Mouse (Mus musculus): ENCODE data around the gene Sox15. TPM values are rescaled to one million over a fixed set of nuclear protein-coding genes. Genes with fewer than 3 reads are reported as not detected.
"Not testable (repeated sequence)": the region's sequence is repeated elsewhere in the genome, so short reads cannot be mapped to it uniquely, and the experiment has no call there.

Sox15 gene
- polyA plus RNA-seq, 1 experiment from 2014 or later, result not detected

DNA sequence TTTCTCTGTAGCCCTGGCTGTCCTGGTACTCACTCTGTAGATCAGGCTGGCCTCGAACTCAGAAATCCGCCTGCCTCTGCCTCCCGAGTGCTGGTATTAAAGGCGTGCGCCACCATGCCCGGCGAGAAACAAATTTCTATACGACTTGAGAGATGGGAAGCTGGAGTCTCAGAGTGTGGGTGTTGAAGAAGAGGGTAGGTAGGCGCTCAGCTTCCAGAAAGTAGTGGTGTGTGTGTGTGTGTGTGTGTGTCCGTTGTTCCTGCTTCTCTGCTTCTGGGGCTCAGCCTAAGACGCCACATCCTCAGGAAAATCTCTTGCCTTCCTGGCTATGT lies 40.9 kb upstream of the Sox15 start:
- ATAC-seq (replicated peaks; ENCODE audit: insufficient number of reproducible peaks, low FRiP score, low TSS enrichment); H3K27ac ChIP-seq (ENCODE audit: low read depth, low read length); H3K36me3 ChIP-seq (ENCODE audit: control insufficient read depth, insufficient read depth, low read length); H3K9me3 ChIP-seq (replicated peaks; ENCODE audit: control insufficient read depth, low read length); H3K4me1 ChIP-seq (ENCODE audit: control insufficient read depth, insufficient read depth, low read length); H3K9ac ChIP-seq (ENCODE audit: low read depth, low read length); H3K27me3 ChIP-seq (ENCODE audit: control insufficient read depth, insufficient read depth, low read length); H3K4me3 ChIP-seq (ENCODE audit: low read depth, low read length): not testable (repeated sequence)
- 56% methylated on average over 11 of the region's 11 CpGs for WGBS (ENCODE audit: insufficient replicate concordance)
- H3K4me2 ChIP-seq, result peak overlapping the region; percentile 57

DNA sequence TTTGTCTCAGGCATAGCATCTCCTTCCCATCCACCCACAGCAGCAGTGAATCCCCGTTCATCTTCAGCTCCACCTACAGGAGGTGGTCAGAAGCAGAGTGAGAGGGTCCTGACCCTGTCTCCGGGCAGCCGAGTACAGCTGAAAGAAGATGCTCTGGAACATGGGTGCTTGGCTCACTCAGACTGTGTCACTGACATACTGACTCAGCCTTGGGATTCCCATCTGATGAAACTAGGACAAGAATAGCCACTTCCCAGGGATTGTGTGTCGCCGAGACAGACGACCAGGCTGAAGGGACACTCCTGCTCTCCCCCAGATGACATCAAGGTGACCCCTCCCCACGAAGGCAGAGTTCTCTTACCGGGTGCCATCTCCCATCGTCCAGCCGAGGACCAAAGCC lies 38.3 kb upstream of the Sox15 start:
- Histone ChIP-seq H3K36me3 (ENCODE audit: control insufficient read depth, insufficient read depth, low read length) (no peaks in the 10 kb centered on the region), H3K4me3 (ENCODE audit: low read depth, low read length) (no peak overlapping the region)

DNA sequence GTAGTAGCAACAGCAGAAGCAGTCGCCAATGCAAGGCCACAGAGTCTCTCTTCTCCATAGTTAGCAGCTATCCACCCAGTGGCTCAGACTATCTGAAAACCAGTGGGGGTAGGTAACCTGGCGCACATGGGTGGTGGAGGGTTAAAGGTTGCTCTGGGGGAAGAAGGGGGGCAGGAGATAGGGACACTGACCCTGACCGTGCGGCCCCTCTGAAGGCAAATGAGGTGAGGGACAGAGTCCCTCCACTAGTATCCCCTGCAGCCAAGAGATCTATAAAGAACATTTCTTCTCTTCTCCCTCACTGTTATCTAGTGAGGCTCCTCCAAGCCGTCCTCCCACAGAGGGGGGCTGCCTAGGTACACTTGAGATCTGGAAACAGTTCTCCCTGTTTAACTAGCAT lies 37.3 kb upstream of the Sox15 start, which contains the start of gene Shbg:
Shbg (minus strand) TSS at position 101 of the 400 bp plus-strand sequence.
- Histone ChIP-seq H3K27me3 (ENCODE audit: control insufficient read depth, insufficient read depth, low read length) (no peaks in the 10 kb centered on the region), H3K4me2 (no peak within 1 kb of the TSS; the same call in 1 of the 2 replicates), H3K4me3 (ENCODE audit: low read depth, low read length) (no peak within 1 kb of the TSS), H3K9me3 (replicated peaks; ENCODE audit: control insufficient read depth, low read length) (no peaks in the 10 kb centered on the region), H3K36me3 (ENCODE audit: control insufficient read depth, insufficient read depth, low read length) (no peaks in the 10 kb centered on the region), H3K4me1 (ENCODE audit: control insufficient read depth, insufficient read depth, low read length) (peaks cover 18% of the 10 kb centered on the region), H3K9ac (ENCODE audit: low read depth, low read length) (0 out of 2 replicates have a peak within 1 kb of the TSS, but pooled peaks have one; percentile 43), H3K27ac (ENCODE audit: low read depth, low read length) (no peak within 1 kb of the TSS)
- 57% methylated on average over 5 of the region's 5 CpGs for WGBS (ENCODE audit: insufficient replicate concordance)
- ATAC-seq (replicated peaks; ENCODE audit: insufficient number of reproducible peaks, low FRiP score, low TSS enrichment), result no peak

More for the DNA sequence above, 38.3 kb upstream of the Sox15 start:
- Histone ChIP-seq H3K9me3 (replicated peaks; ENCODE audit: control insufficient read depth, low read length) (no peaks in the 10 kb centered on the region), H3K9ac (ENCODE audit: low read depth, low read length) (no peak overlapping the region), H3K27me3 (ENCODE audit: control insufficient read depth, insufficient read depth, low read length) (no peaks in the 10 kb centered on the region), H3K4me2 (no peak overlapping the region; the same call in 1 of the 2 replicates), H3K4me1 (ENCODE audit: control insufficient read depth, insufficient read depth, low read length) (peaks cover 12% of the 10 kb centered on the region), H3K27ac (ENCODE audit: low read depth, low read length) (no peak overlapping the region)
- WGBS (ENCODE audit: insufficient replicate concordance), result 40% methylated on average over 10 of the region's 10 CpGs
- no peak for ATAC-seq (replicated peaks; ENCODE audit: insufficient number of reproducible peaks, low FRiP score, low TSS enrichment)

DNA sequence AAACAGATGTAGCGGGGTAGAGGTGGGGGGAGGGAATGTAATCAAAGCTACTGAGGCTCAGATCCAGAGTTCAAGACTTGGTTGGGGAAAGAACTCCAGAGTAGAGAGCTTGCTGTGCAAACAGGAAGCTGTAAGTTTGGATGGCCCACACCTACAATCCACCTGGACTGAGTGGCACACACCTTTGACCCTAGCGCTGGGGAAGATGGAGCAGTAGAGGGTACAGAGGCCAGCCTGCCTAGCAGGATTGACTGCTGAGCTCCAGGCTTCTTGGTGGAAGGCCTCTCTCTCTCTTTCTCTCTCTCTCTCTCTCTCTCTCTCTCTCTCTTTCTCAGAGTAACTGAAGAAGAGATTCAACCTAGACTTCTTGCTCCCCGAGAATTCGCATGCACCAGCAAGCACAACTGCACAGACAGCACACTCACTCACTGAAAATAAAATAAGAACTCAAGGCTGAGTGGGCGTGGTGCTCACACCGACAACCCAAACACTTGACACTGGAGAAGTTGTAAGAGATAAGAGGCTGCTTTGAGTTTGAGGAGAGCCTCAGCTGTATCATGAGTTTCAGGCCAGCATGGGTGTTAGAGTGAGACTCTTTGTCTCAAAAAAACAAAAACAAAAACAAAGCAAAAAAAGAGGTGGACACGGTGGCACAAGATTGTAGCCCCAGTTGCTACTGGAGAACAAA lies 34.6 kb upstream of the Sox15 start:
- Histone ChIP-seq H3K9ac (ENCODE audit: low read depth, low read length) (no peak overlapping the region), H3K27me3 (ENCODE audit: control insufficient read depth, insufficient read depth, low read length) (no peaks in the 10 kb centered on the region), H3K36me3 (ENCODE audit: control insufficient read depth, insufficient read depth, low read length) (no peaks in the 10 kb centered on the region), H3K27ac (ENCODE audit: low read depth, low read length) (no peak overlapping the region), H3K4me3 (ENCODE audit: low read depth, low read length) (no peak overlapping the region), H3K9me3 (replicated peaks; ENCODE audit: control insufficient read depth, low read length) (no peaks in the 10 kb centered on the region), H3K4me2 (no peak overlapping the region; the same call in 1 of the 2 replicates), H3K4me1 (ENCODE audit: control insufficient read depth, insufficient read depth, low read length) (peaks cover 12% of the 10 kb centered on the region)
- no peak for ATAC-seq (replicated peaks; ENCODE audit: insufficient number of reproducible peaks, low FRiP score, low TSS enrichment)
- WGBS (ENCODE audit: insufficient replicate concordance), result 62% methylated on average over 7 of the region's 7 CpGs

DNA sequence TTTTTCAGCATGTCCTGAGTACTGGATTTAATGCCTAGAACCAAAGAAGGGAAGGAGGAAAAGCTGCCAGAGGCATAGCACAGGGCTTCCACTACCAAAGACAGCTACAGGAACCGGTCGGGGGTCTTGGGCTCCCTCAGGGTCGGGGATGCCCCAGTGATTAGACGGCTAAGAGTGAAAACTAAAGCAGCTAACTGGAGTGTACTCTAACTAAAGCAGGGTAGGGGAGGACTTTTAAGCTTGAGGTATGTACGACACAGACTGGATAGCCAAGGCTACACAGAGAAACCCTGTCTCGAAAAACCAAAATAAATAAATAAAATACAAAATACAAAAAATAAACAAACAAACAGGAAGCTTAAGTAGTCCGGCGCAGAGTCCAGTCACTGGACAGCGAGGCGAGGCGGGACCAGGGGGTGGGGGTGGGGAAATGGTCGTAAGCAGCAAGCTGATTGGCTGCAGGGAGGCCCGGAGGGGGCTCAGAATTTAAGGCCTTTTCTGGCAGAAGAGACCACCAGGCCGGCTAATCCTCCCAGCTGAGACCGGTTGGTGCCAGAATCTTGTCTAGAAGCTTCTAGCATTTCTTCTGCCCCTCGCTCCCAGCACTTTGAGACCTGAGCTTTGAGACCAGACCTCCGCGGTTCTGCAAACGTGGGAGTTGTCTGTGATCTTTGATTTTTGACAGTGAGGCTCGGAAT lies 33.4 kb upstream of the Sox15 start, which contains the start of gene Sat2:
Sat2 (plus strand) TSS at position 454 of the 698 bp plus-strand sequence.
- Histone ChIP-seq H3K27ac (ENCODE audit: low read depth, low read length) (peak within 1 kb of the TSS; percentile 74), H3K27me3 (ENCODE audit: control insufficient read depth, insufficient read depth, low read length) (no peaks in the 10 kb centered on the region), H3K9ac (ENCODE audit: low read depth, low read length) (peak within 1 kb of the TSS; percentile 86), H3K4me3 (ENCODE audit: low read depth, low read length) (peak within 1 kb of the TSS; percentile 66), H3K36me3 (ENCODE audit: control insufficient read depth, insufficient read depth, low read length) (no peaks in the 10 kb centered on the region), H3K4me2 (peak within 1 kb of the TSS; percentile 91), H3K9me3 (replicated peaks; ENCODE audit: control insufficient read depth, low read length) (no peaks in the 10 kb centered on the region), H3K4me1 (ENCODE audit: control insufficient read depth, insufficient read depth, low read length) (peaks cover 12% of the 10 kb centered on the region)
- WGBS (ENCODE audit: insufficient replicate concordance), result 2% methylated on average over 20 of the region's 20 CpGs
- no peak; the same call in 1 of the 2 replicates for ATAC-seq (replicated peaks; ENCODE audit: insufficient number of reproducible peaks, low FRiP score, low TSS enrichment)

DNA sequence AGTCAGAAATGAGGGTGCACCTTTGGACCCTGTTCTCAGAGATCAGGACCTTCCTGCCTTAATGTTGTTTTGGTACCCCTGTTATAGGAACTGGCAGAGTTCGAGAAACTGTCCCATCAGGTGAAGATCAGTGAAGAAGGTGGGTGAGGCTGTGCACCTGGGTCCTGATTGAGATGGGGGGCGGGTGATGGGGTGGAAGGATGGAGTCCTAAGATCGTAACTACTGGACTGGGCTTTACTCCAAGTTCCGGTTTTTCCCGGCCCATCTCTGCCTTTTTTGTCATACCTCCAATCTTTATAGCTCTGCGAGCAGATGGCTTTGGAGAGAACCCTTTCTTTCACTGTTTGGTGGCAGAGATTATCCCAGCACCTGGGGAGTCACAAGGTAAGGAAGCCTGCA lies 32.7 kb upstream of the Sox15 start:
- Histone ChIP-seq H3K27ac (ENCODE audit: low read depth, low read length) (peak overlapping the region; percentile 74), H3K4me3 (ENCODE audit: low read depth, low read length) (peak overlapping the region; percentile 66), H3K4me2 (peak overlapping the region; percentile 91), H3K9ac (ENCODE audit: low read depth, low read length) (peak overlapping the region; percentile 86), H3K36me3 (ENCODE audit: control insufficient read depth, insufficient read depth, low read length) (no peaks in the 10 kb centered on the region), H3K9me3 (replicated peaks; ENCODE audit: control insufficient read depth, low read length) (no peaks in the 10 kb centered on the region), H3K4me1 (ENCODE audit: control insufficient read depth, insufficient read depth, low read length) (peaks cover 12% of the 10 kb centered on the region), H3K27me3 (ENCODE audit: control insufficient read depth, insufficient read depth, low read length) (no peaks in the 10 kb centered on the region)
- 41% methylated on average over 6 of the region's 6 CpGs for WGBS (ENCODE audit: insufficient replicate concordance)
- no peak for ATAC-seq (replicated peaks; ENCODE audit: insufficient number of reproducible peaks, low FRiP score, low TSS enrichment)

DNA sequence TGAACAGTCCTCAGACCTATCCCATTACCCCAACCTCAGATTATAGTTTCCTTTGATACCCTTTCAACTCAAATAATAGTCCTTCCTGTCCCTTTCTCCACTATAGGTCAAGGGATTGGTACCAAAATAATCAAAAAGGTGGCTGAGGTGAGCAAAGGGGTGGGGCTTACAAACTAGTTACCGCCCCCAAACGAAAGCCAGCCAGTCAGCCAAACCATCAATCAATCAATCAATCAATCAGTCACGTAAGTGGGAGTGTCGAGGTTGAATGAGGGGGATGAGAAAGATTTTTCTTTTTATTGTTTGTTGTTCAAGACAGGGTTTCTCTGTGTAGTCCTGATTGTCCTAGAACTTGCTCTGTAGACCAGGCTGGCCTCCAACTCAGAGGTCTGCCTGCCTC lies 32.1 kb upstream of the Sox15 start:
- no peak overlapping the region for H3K27ac ChIP-seq (ENCODE audit: low read depth, low read length)
- ATAC-seq (replicated peaks; ENCODE audit: insufficient number of reproducible peaks, low FRiP score, low TSS enrichment), result no peak
- peaks cover 12% of the 10 kb centered on the region for H3K4me1 ChIP-seq (ENCODE audit: control insufficient read depth, insufficient read depth, low read length)
- 70% methylated on average over 4 of the region's 4 CpGs for WGBS (ENCODE audit: insufficient replicate concordance)
- H3K27me3 ChIP-seq (ENCODE audit: control insufficient read depth, insufficient read depth, low read length), result no peaks in the 10 kb centered on the region
- no peak overlapping the region for H3K4me3 ChIP-seq (ENCODE audit: low read depth, low read length)
- H3K9me3 ChIP-seq (replicated peaks; ENCODE audit: control insufficient read depth, low read length), result no peaks in the 10 kb centered on the region
- H3K4me2 ChIP-seq, result no peak overlapping the region
- H3K36me3 ChIP-seq (ENCODE audit: control insufficient read depth, insufficient read depth, low read length), result no peaks in the 10 kb centered on the region
- H3K9ac ChIP-seq (ENCODE audit: low read depth, low read length), result no peak overlapping the region

DNA sequence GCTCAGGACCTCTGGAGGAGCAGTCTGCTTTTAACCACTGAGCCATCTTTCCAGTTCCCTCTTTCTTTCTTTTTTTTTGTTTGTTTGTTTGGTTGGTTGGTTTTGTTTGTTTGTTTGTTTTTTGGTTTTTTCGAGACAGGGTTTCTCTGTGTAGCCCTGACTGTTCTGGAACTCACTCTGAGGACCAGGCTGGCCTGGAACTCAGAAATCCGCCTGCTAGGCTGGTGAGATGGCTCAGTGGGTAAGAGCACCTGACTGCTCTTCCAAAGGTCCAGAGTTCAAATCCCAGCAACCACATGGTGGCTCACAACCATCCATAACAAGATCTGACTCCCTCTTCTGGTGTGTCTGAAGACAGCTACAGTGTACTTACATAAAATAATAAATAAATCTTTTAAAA lies 30.8 kb upstream of the Sox15 start:
- not testable (repeated sequence) for H3K9me3 ChIP-seq (replicated peaks; ENCODE audit: control insufficient read depth, low read length); ATAC-seq (replicated peaks; ENCODE audit: insufficient number of reproducible peaks, low FRiP score, low TSS enrichment); H3K9ac ChIP-seq (ENCODE audit: low read depth, low read length); H3K27me3 ChIP-seq (ENCODE audit: control insufficient read depth, insufficient read depth, low read length); H3K4me2 ChIP-seq; H3K4me1 ChIP-seq (ENCODE audit: control insufficient read depth, insufficient read depth, low read length); H3K4me3 ChIP-seq (ENCODE audit: low read depth, low read length); H3K27ac ChIP-seq (ENCODE audit: low read depth, low read length); H3K36me3 ChIP-seq (ENCODE audit: control insufficient read depth, insufficient read depth, low read length)
- 86% methylated on average over 2 of the region's 2 CpGs for WGBS (ENCODE audit: insufficient replicate concordance)

Measured in heart, embryonic 11.5 days (tissue).